Mouse (Mus musculus) 416B (cell line): ENCODE results near the gene Sstr3.
A peak's percentile ranks its signal among the peaks of the same experiment; 100 is the strongest.

Experiments
- DNase-seq: peaks from one replicate; pipeline ENCODE4 v3.0.0; 2011; ENCODE audit warnings: low read depth

Sstr3 gene

GRCm38 (mm10) chr15:78544561-78545001, at the start of gene Sstr3:
Gene Sstr3, minus strand, starts transcription at chr15:78544685.
- DNase-seq: no peak

DNA sequence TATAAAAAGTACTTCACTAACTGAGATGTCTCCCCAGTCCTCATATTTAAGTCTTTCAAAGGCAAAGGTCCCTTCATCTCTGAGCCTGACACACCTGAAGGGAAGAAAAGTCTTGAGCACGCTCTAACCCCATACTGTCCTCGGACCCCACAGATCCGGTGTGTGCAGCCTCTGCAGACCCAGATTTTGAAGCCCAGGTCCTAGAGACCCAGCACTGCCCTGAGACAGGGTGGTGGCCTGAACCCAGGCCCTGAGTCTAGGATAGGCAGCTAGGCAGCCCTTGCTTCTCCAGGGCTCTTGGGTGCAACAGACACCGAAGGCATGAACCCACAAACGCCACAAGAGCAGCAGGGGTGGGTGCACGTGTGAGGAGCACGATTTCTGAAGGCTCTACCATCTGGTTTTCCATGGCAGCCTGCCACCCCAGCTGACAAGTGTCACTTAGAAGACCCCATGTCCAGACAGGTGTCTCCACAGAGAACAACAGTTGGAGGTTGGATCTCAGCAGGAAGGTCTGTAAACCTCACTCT, 49.5 kb upstream of the Sstr3 start:
- DNase-seq: no peak

DNA sequence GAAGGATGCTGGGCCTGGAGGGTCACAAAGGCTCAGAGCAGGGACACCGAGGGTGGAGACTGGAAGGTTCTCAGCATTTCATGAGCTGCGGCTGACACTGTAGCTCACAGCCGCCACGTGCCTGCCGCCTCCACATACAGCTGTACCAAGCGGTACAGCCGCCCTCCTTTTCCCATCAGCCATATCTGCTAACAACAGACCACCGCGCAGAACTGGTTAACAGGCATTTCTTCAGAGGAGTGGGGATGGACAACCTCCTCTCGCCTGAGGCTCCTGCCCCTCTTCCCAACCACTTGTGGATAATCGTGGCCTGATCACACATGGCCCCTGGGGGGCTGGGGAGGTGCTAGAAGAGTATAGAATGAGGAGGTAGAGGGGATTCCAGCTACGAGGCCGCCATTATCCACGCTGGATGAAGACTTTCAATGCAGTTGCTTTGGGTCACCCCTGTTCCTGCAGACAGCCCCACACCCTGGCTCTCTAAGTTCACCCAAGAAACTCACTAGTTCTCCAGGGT, 48.0 kb upstream of the Sstr3 start:
- DNase-seq: no peak

GRCm38 (mm10) chr15:78591680-78592451, 47.4 kb upstream of the Sstr3 start:
- peak; percentile 90 for DNase-seq

GRCm38 (mm10) chr15:78590785-78591184, 46.3 kb upstream of the Sstr3 start:
- DNase-seq: peak; percentile 48

DNA sequence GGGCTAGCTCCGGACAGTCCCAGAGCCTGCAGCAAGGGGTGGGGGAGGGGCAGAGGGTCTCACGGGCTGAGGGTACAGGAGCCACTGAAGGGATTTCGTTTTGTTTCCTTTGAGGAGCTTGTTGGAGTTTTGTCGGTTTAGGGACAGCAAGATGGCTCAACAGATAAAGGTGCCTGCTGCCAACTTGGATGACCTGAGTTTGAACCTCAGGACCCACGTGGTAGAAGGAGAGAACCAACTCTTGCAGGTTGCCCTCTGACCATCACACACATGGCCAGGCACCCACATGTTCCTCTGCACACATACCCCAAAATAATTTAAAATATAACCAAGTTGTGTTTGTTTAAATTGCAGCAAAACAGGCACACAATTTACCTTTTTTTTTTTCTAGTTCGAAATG, 45.5 kb upstream of the Sstr3 start:
- DNase-seq: peak; percentile 62

- peak; percentile 76 for DNase-seq
Observed at GRCm38 (mm10) chr15:78588900-78589299, 44.4 kb upstream of the Sstr3 start.

DNA sequence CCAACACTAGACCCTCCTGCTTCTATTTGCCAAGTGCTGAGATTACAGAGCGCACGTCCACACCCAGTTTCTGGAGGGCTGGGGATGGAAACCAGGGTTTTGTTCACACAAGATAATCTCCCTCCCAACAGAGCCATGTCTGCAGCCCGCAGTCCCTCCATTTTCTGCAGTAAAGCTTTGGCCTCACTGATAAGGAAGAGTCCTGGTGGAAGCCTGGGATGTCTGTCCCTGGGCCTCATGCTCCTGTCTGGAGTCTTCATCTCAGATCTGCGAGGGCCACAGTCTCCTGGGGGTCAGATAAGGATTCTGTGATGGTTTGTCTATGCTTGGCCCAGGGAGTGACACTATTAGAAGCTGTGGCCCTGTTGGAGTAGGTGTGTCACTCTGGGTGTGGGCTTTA, 43.6 kb upstream of the Sstr3 start:
- no peak for DNase-seq

DNA sequence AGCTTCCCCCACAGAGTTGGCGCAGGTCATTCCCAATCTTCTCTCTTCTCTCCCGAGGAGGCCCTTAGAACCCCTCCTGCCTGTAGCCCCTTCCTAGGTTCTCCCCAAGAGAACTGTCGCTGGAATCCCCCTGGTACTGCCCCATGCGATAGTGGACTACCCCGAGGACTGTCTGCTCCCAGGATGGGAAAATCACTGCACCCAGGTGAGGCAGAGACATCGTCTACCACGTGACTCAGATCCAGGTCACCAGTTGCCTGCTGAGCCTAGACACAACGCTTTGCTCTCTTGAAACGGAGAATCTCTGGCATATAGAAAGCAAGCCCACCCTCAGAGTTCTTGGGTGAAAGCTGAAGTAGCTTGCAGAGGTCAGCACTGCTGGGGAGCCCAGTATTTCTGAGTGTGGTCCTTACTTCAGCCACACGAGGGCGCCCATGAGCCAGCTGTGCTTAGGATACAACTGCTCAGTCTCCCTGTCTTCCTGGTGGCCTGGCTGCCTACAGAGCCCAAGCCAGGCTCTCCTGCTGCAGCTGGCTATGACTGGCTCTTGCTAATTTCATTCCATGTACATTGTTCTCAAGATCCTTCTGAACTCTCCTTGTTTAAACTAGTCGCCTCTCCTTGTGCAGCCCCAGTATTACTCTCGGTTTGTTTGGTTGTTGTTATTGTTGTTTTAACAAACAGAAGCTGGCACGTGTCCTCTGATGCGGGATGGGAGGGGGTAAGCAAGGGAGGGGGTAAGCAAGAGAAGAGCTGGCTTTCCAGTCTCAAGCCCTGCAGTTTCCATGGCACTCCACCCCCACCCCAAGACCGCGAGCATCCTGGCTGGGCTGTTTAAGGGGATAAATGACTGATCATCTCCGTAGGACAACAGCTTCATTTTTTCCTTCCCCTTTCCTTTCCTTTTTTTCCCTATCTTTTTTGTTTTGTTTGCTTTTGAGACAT, 42.8 kb upstream of the Sstr3 start:
- peak; percentile 86 for DNase-seq

- DNase-seq: no peak
Observed at GRCm38 (mm10) chr15:78585404-78585803, 40.9 kb upstream of the Sstr3 start.

- no peak for DNase-seq
Observed at GRCm38 (mm10) chr15:78583352-78583751, 38.9 kb upstream of the Sstr3 start.

GRCm38 (mm10) chr15:78576284-78576810, 31.9 kb upstream of the Sstr3 start:
- no peak for DNase-seq

GRCm38 (mm10) chr15:78572658-78573397, 28.3 kb upstream of the Sstr3 start, which contains the start of gene Rac2:
Gene Rac2, minus strand, starts transcription at chr15:78572783.
- peak; percentile 86 for DNase-seq

GRCm38 (mm10) chr15:78572270-78572600, 27.8 kb upstream of the Sstr3 start:
- peak; percentile 31 for DNase-seq

DNA sequence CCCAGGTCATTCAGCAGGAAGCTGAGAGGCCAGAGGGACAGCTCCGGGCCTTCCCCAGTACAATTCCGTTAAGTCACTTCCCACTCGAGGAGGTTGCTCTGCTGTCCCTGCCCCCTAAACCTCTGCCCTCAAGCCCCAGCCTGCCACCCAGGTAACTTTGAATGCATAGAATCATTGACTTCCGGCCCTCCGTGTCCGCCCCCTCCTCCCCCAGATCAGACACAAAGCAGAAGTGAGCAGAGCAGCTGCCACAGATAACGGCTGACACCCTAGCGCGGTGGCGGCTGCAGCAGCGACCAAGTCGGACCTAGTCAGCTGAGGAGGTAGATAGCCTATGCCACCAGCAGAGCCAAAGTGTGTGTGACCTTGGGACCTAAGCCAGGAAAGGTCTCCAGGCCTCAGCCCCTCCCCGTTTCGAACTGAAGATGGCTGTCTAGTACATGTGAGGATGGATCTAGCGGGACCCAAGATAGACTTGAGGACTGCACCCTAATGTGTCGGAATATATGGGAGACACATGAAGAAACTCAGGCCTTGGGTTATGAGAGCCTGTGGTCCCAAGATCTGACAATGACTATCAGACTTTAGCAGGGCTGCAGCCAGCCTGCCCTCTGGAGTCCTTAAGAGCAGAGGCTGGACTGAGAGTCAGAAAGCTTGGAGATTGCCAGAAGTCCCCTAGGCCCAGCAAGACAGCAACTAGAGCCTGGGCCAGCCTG, 27.2 kb upstream of the Sstr3 start:
- DNase-seq: peak; percentile 89

- no peak for DNase-seq
Observed at GRCm38 (mm10) chr15:78570170-78570569, 25.7 kb upstream of the Sstr3 start.

GRCm38 (mm10) chr15:78567608-78568120, 23.2 kb upstream of the Sstr3 start:
- no peak for DNase-seq

GRCm38 (mm10) chr15:78564764-78565435, 20.4 kb upstream of the Sstr3 start:
- DNase-seq: no peak

GRCm38 (mm10) chr15:78563937-78564336, 19.5 kb upstream of the Sstr3 start:
- DNase-seq: peak; percentile 83

DNA sequence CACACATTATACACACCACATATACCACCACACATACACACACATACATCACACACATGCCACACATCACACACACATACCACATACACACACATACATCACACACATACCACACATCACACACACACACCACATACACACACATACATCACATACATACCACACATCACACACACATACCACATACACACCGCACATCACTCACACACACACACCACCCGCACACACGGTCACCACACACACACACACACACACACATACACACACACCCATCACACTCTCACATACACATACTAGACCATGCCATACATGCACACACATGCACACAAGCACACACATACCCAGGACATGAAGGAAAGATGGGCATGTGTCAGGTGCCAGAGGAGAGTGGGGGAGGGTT, 18.9 kb upstream of the Sstr3 start:
- no peak for DNase-seq
